Mouse (Mus musculus): ENCODE results near the gene Klhl5. TPM values are rescaled to one million over a fixed set of nuclear protein-coding genes. Genes with fewer than 3 reads are reported as not detected.
"Not testable (repeated sequence)": the region's sequence is repeated elsewhere in the genome, so short reads cannot be mapped to it uniquely, and the experiment has no call there.

Gene Klhl5
- polyA plus RNA-seq, 1 experiment from 2014 or later: 10.1 TPM

DNA sequence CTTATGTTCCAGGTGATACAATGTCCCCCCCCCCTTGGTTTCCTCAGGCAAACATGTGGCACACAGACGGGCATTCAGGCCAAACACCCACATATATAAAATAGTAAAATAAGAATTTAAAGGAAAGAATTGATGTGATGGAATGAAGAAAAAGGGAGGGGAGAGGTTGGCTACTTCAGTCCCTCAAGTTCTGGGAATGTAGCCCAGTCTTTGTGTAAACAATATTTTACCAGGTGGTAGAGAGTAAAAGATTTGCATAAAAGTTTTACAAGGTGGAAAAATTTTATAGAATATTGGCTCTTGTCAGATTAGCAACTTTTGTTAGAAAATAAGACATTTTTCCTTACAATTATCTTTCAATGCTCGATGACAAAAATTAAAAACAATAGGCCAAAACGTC is 10.5 kb upstream of the Klhl5 start:
- no peak for DNase-seq (ENCODE audit: low spot score)

DNA sequence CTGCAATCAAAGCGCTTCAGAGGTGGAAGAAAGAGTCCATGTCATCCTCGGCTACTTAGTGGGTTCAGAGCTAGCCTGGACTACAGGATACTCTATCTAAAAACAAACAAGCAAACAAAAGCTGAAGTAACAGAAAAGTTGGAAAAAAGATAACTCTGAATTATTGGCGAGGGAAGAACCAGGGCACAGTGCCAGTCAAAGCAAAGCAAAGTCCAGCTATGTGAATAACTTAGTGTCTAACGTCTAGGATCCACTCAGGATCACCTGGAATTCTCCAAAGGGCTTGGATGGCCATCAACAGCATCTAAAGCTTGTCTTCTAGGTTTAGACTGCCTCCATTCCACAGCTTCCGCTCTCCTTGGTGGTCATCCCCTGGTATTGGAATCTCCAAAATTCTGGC is 9.9 kb upstream of the Klhl5 start:
- DNase-seq (ENCODE audit: low spot score): no peak

GRCm38 (mm10) chr5:65100002-65100401 is 7.3 kb upstream of the Klhl5 start:
- no peak for DNase-seq (ENCODE audit: low spot score)

DNA sequence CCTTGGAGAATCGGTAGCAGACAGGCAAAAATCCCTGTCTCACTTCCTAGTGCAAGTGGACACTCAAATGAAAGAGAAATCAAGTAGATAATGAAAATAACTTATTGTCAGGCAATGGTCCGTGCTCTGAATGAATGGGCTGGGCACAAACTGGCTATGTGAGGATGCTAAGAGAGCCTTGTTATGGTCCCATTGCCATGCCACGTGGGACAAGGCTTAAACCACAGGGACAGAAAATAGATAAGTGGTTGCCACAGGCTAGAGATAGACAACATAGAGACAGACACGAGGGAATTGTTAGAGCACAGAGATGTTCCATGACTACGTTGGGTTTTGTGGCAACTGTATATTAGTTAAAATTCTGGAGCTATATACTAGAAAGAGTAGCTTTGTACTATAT is 6.1 kb upstream of the Klhl5 start:
- no peak for DNase-seq (ENCODE audit: low spot score)

DNA sequence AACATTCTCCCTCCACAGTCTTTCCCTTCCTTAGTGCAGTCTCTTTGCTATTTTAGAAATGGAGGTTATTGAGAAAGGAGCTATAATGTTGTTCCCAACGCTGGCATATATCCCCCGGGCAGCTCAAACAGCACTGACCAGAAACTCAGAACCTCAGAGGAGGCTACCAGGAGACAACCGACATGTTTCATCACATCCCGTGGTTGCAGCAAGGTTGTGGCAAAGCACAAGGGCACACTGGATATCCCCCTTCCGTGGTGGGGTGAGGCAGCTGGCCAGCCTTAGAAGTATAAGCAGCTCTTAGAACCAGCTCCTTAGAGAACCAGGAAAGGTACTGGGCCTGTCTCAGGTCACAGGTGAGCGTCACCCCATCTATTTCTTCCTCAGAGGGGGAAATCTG is 5.7 kb upstream of the Klhl5 start:
- DNase-seq (ENCODE audit: low spot score): no peak

- DNase-seq (ENCODE audit: low spot score): no peak
Measured at GRCm38 (mm10) chr5:65102026-65102640, 5.2 kb upstream of the Klhl5 start.

DNA sequence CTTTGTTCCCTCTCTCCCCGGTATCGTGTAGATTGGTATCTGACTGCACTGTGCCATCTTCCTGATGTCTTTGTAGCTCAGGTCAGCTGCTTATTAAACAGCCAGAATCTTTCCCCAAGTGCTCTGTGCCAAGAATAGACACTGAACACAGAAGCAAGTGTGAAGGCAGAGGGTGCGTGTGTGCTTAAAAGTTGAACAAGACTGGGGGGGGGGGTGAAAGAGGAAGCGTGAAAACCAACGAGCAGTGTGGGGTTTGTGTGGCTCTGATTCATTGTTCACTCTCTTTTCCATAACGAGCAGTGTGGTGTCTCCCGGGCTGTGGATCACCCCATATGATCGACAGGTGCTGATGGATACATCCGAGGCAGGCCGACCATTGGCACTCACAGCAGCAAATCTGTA is 4.7 kb upstream of the Klhl5 start:
- DNase-seq (ENCODE audit: low spot score): peak; percentile 22

DNA sequence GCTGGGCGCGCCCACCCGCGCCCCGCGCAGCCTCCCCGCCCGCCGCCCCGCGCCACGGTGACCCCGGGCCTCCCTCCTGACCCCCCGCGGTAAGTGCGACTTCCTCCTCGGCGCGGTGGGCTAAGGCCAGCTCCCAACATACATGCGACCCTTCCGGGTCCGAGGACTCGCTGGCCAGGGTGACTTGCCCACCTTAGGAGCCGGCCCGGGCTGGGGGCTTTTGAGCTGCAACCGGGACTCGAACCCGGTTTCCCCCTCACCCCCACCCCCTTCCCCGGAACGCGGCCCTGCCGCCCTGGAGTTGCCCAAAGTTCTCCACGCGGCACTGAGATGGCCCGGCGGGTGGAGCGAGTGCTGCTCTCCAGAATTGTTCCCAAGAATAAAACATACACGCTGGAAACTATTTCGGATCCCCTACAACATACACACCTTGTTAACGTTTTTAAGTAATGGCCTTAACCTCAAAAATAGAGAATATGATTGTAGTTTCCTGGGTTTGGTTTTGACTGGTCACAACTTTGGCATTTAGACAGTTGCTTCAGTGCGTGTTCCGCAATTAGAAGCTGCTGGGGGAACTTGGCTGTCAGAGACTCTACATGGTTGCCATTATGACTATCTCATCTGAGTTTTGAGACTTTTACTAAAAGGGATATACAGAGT is 564 bp downstream of the Klhl5 start:
- DNase-seq (ENCODE audit: low spot score): peak; percentile 29

- DNase-seq (ENCODE audit: low spot score): not testable (repeated sequence)
Measured at GRCm38 (mm10) chr5:65112225-65112624, 4.9 kb downstream of the Klhl5 start.

DNA sequence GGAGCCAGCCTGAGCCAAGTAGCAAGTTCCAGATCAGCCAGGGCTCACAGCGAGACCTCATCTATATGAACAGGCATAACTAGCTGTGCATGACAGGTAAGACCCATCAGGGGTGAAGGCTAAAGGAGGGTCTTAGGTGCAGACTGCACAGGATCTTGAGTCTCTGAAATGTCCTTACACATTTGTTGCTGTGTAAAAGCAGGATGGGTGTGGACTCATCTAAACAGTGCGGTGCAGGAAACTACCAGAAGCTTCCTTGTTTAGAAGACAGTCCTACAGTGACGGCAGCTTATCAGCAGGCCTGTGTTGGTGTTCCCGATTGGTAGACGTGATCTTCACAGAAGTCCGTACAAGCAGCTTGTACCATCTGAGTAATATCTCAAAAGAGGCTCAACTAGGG is 6.0 kb downstream of the Klhl5 start:
- DNase-seq (ENCODE audit: low spot score): no peak

DNA sequence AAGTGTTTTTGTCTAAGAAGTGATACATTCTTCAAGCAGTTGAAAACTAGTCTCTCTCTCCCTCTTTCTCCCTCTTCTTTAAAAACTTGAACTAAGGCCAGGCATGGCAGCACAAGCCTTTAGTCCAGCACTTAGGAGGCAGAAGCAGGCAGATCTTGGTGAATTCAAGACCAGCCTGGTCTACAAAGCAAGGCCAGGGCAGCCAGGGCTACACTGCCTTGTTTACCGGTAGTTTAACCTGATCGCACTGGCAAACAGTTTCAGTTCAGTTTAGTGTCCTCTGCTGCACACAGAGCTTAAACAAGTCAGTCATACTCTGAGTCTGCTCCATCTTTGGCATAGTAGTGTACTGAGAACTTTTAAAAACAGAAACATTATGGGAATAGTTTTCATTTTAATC is 9.4 kb downstream of the Klhl5 start:
- DNase-seq (ENCODE audit: low spot score): no peak

DNA sequence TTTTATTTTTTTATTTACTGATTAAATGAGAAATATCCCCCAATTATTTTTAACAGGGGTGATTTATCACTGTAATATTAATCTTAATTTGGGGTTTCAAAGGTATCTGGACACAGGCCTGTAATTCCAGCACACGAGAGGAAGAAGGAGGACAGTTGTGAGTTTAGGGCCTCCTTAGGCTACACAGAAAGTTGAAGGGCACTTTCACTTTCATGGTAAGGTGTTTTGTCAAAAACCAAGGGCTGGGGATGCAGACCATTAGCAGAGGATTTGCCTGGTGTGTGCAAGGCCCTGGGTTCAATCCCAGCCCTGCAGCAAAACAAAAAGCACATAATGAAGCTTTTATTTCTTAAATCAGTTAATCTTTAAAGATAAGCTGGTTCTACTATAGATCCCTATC is 12.2 kb downstream of the Klhl5 start:
- DNase-seq (ENCODE audit: low spot score): no peak

DNA sequence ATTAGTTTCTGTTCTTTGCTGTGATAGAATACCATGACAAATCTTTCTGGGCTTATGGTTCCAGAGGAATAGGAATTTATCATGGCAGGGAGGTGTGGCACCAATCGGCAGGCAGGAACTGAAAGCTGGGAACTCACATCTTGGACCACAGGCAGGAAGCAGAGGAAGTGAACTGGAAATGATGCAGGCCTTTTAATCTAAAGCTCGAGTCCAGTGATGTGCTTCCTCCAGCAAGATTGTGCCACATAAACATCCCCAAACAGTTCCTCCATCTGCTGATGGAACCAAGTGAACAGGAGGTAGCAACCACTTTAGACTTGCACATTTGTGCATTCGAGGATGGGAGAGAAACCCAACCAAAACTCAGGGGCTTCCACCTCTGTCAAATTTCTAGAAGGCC is 12.6 kb downstream of the Klhl5 start:
- DNase-seq (ENCODE audit: low spot score): no peak

DNA sequence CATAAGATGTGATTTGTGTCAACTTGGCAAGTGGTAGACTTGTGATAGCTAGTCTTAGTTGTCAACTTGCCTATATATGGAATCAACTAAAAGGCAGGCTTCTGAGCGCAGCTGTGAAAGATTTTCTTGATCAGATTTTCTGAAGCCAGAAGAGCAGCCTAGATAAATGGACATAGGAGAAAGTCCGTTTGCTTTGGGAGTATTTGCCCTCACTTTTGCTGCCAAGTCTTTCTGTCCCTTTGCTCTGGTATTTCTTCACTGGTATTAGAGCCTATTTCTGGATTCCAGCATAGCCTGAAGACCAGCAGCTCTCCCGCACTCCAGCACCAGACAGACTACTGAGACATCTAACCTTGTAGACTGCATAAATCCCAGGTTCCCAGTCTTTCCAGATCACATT is 15.3 kb downstream of the Klhl5 start:
- DNase-seq (ENCODE audit: low spot score): no peak

DNA sequence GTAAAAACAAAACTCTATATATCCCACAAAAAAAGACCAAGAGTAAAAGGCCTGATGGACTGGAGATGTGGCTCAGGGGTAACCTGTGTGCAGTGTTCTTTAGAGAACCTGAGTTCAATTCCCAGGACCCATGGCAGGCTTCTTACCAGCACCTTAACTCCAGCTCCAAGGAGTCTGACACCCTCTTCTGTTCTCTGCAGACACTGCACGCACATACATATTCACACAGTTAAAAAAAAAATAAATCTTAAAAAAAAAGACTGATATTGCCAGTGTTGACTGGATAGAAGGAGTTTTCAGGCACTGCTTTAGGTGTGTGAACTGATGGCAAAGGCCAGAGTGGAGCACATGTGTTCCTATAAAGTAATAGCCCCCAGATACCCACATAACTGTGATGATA is 18.8 kb downstream of the Klhl5 start:
- DNase-seq (ENCODE audit: low spot score): no peak

- DNase-seq (ENCODE audit: low spot score): no peak
Measured at GRCm38 (mm10) chr5:65128481-65128880, 21.1 kb downstream of the Klhl5 start.

GRCm38 (mm10) chr5:65130528-65131210 is 23.3 kb downstream of the Klhl5 start:
- DNase-seq (ENCODE audit: low spot score): no peak

DNA sequence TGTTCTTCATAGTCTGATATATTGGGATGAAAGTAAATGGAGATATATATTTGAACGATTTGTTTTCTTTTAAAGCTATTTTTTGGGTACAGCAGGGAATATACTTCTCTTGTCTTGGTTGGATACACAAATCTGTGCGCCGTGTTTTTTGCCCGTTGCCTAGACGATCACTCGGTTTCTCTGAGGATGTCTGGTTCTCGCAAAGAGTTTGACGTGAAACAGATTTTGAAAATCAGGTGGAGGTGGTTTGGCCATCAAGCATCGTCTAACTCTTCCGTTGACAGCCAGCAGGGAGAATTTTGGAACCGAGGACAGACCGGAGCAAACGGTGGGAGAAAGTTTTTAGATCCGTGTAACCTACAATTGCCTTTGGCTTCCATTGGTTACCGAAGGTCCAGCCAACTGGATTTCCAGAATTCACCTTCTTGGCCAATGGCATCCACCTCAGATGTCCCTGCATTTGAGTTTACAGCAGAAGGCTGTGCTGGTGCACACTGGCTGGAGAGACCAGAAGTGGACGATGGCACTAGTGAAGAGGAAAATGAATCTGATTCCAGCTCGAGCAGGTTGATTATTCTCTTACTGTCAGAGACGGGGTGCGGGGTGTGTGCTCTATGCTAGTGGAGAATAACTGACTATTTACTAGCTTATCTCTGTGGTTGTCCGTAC is 24.0 kb downstream of the Klhl5 start:
- no peak for DNase-seq (ENCODE audit: low spot score)

DNA sequence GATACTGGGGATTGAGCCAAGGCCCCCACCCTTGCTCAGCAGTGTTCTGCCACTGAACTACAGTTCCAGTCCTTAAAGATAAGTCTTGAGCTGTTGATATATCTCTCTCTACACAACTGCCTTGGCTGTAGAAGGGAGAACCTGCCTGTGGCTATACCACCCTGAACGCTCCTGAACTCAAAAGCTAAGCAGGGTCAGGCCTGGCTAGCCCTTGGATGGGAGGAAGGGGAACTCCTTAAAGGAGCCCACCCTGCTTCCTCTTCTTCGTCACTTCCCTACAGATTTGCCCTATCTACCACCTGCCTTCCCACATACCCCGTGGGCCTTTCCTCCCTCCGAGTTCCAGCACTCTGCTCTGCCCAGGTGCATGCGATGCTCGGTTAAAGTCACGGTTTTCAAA is 28.8 kb downstream of the Klhl5 start:
- DNase-seq (ENCODE audit: low spot score): no peak

DNA sequence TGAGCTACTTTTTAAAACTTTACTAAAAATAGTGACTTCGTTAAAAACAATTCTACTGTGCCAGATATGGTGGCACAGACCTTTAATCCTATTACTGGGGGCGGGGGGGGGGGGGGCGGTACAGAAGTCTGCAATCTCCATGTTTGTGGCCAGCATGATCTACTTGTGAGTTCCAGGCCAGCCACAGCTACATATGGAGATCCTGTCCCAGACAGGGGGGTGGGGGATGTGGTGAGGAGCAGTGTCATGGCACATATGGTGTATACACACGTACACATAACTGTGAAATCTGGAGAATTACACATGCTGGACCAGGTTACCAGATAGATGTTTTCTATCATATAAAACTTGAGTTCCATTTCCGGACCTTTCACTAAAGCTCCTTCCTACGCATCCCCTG is 29.7 kb downstream of the Klhl5 start:
- no peak for DNase-seq (ENCODE audit: low spot score)

DNA sequence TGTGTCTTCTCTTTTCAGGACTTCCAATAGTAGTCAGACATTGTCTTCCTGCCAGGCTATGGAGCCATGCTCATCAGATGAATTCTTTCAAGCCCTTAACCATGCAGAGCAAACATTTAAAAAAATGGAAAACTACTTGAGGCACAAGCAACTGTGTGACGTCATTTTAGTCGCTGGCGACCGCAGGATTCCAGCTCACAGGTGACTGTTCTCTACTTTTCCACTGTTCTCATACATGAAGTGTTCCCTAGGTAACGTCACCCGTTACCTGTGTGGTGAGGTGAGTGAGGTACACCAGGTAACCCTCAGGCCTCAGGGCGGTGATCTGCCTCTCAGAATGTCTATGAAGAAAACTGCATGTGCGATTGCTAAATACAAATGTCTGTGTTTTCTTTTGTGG is 33.9 kb downstream of the Klhl5 start:
- DNase-seq (ENCODE audit: low spot score): no peak

GRCm38 (mm10) chr5:65142247-65142646 is 34.9 kb downstream of the Klhl5 start:
- no peak for DNase-seq (ENCODE audit: low spot score)
